Comparison of ENCODE assay signal across 8 mouse cellular contexts in the genomic region with DNA sequence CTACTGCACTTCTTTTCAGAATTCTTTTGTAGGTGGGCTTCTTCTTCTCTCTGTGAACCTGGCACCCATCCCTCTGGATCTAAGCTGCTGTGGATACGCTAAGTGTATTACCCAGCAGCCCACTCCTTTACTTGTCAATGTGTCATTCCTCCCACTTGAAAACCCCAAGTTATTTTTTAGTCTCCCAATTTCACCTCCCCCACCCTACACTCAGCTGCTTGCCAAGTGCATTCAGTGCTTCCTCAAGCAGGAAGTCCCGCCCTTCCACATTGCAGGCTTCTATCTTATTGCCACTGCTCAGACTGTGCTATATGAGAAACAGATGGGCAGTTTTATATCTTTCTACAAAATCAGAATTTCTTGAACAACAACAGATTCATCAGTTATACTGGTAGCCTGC. TPM values are rescaled to one million over a fixed set of nuclear protein-coding genes. Genes with fewer than 3 reads are reported as not detected.
DNase-seq lines count a peak whose midpoint lies in the region; ATAC-seq lines count a peak whose summit lies in the region.

No protein-coding gene starts in this region.

- 80% methylated on average over 2 of the region's 2 CpGs for WGBS in heart, embryonic 10.5 days
- 85% methylated on average over 2 of the region's 2 CpGs for WGBS in hindbrain, embryonic 14.5 days

- no peak overlapping the region for H3K27ac ChIP-seq in heart, embryonic 10.5 days
- peak overlapping the region; percentile 38 for H3K27ac ChIP-seq in brown adipose tissue, adult 24 weeks (replicated peaks; ENCODE audit: low read depth, low read length)
- H3K27ac ChIP-seq in hindbrain, embryonic 14.5 days = no peak overlapping the region

- H3K9ac ChIP-seq in hindbrain, embryonic 14.5 days = no peak overlapping the region

- H3K4me1 ChIP-seq in heart, embryonic 10.5 days = peaks cover 7% of the 10 kb centered on the region; the same call in 1 of the 2 replicates
- peaks cover 19% of the 10 kb centered on the region for H3K4me1 ChIP-seq in brown adipose tissue, adult 24 weeks (ENCODE audit: control insufficient read depth, insufficient read depth, insufficient read length, low read length)
- H3K4me1 ChIP-seq in hindbrain, embryonic 14.5 days (replicated peaks; ENCODE audit: control insufficient read depth, insufficient read depth, low read length) = no peaks in the 10 kb centered on the region

- H3K27me3 ChIP-seq in heart, embryonic 10.5 days (ENCODE audit: insufficient read depth, poor library complexity, severe bottlenecking) = peaks cover 38% of the 10 kb centered on the region; the same call in 1 of the 2 replicates
- H3K27me3 ChIP-seq in hindbrain, embryonic 14.5 days (ENCODE audit: control insufficient read depth, insufficient read depth, low read length) = peaks cover 62% of the 10 kb centered on the region

- no peak overlapping the region for H3K4me2 ChIP-seq in hindbrain, embryonic 14.5 days (replicated peaks)

- no peak overlapping the region for H3K4me3 ChIP-seq in heart, embryonic 10.5 days
- no peak overlapping the region for H3K4me3 ChIP-seq in brown adipose tissue, adult 24 weeks (ENCODE audit: insufficient read depth, low read depth, low read length)
- H3K4me3 ChIP-seq in hindbrain, embryonic 14.5 days (replicated peaks; ENCODE audit: low read length) = no peak overlapping the region

- no peaks in the 10 kb centered on the region for H3K36me3 ChIP-seq in heart, embryonic 10.5 days
- no peaks in the 10 kb centered on the region for H3K36me3 ChIP-seq in hindbrain, embryonic 14.5 days (replicated peaks; ENCODE audit: control insufficient read depth, insufficient read depth)

- peak; percentile 48 to 69 for DNase-seq in heart, adult 18-20 months
- DNase-seq in heart, embryonic 10.5 days (ENCODE audit: low spot score) = no peak
- DNase-seq in lung, postnatal 25 days (ENCODE audit: low spot score) = peak; percentile 56
- DNase-seq in cerebellum, adult 11 months = no peak
- DNase-seq in retina, embryonic 14.5 days (ENCODE audit: low spot score) = no peak
- DNase-seq in hindbrain, embryonic 14.5 days (ENCODE audit: low spot score) = no peak

- ATAC-seq in hematopoietic stem cell, adult 5-6 weeks (replicated peaks in 1 of 2; ENCODE audit: insufficient read depth in 1 of 2, low FRiP score in 2 of 2, low TSS enrichment in 1 of 2, low read depth in 1 of 2, poor library complexity in 2 of 2, severe bottlenecking in 2 of 2) = peak; percentile 69 to 76; a peak in 2 of 4 replicates
- no peak for ATAC-seq in hindbrain, embryonic 14.5 days (ENCODE audit: low FRiP score)

- H3K9me3 ChIP-seq in heart, embryonic 10.5 days = no peaks in the 10 kb centered on the region
- H3K9me3 ChIP-seq in hindbrain, embryonic 14.5 days (ENCODE audit: control insufficient read depth, low read length) = no peaks in the 10 kb centered on the region

RNA-seq across cellular contexts. Expression of a gene that starts 22.8 kb away (rescaled TPM):
- total RNA-seq in heart, adult 18-20 months (2021) = 10 to 100 TPM; 10.8 to 12.2 TPM
- 14.4 and 15.1 TPM in 2 replicates for polyA plus RNA-seq in heart, embryonic 10.5 days (2016; fragmentation: Nextera tagmentation; extraction: Ambion mirVana)
- polyA plus RNA-seq in brown adipose tissue, adult 24 weeks (2012; ENCODE audit: insufficient read depth, insufficient read length, missing spikeins) = 14.3 and 15.8 TPM in 2 replicates
- 26.4 and 29.1 TPM in 2 replicates for total RNA-seq in hematopoietic stem cell, adult 5-6 weeks (2017)
- 9.5 and 11.3 TPM in 2 replicates for polyA plus RNA-seq in hindbrain, embryonic 14.5 days (2014; fragmentation: Nextera tagmentation; extraction: Ambion mirVana)

RNA-seq across cellular contexts. Expression of a gene that starts 23.0 kb away (rescaled TPM):
- 10 to 100 TPM; 13.8 to 14.8 TPM for total RNA-seq in heart, adult 18-20 months (2021)
- 43.4 and 48.8 TPM in 2 replicates for polyA plus RNA-seq in heart, embryonic 10.5 days (2016; fragmentation: Nextera tagmentation; extraction: Ambion mirVana)
- 23.5 and 25.7 TPM in 2 replicates for polyA plus RNA-seq in brown adipose tissue, adult 24 weeks (2012; ENCODE audit: insufficient read depth, insufficient read length, missing spikeins)
- 43.6 and 64.7 TPM in 2 replicates for total RNA-seq in hematopoietic stem cell, adult 5-6 weeks (2017)
- 42.3 and 47.6 TPM in 2 replicates for polyA plus RNA-seq in hindbrain, embryonic 14.5 days (2014; fragmentation: Nextera tagmentation; extraction: Ambion mirVana)

Comparison
In these comparisons a context has a peak if more than half of its experiments do, and no peak if none do; other contexts are left out.
1. DNase-seq: peak in heart, adult 18-20 months (2 of 2) and lung, postnatal 25 days (single experiment); none in heart, embryonic 10.5 days (single experiment), cerebellum, adult 11 months (single experiment), retina, embryonic 14.5 days (single experiment) and hindbrain, embryonic 14.5 days (single experiment).